Mouse (Mus musculus) MEL-GATA-1-ER (cell line): Measurements from ENCODE around the gene Krtap31-1.
"Not testable (repeated sequence)": the region's sequence is repeated elsewhere in the genome, so short reads cannot be mapped to it uniquely, and the experiment has no call there.

Experiments
- DNase-seq: peaks from one replicate; pipeline ENCODE4 v3.0.0-alpha.2; 2012; ENCODE audit warnings: low read depth; ENCODE audit errors: extremely low read depth

Krtap31-1 gene

DNA sequence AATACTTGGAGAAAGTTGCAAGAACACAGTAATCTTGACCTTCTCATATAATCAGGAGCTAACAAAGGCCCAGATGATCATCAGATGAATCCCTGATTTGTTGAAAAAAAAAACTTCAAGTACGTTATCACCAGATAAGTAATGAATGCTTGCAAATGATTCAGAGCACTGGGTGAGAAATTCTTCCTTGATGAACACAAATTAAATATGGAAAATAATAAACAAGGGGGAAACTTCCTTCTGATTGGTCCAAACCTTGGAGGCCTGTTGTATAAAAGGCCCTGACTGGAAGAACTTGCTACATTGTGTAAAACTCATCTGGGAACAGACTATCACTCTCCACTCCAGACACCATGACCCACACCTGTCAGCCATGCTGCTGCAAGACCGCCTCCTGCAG, at the start of gene Krtap31-1:
Krtap31-1 (plus strand) TSS at position 301 of the 400 bp plus-strand sequence.
- DNase-seq, result no peak

GRCm38 (mm10) chr11:99858761-99859160, 49.0 kb upstream of the Krtap31-1 start:
- DNase-seq, result no peak

DNA sequence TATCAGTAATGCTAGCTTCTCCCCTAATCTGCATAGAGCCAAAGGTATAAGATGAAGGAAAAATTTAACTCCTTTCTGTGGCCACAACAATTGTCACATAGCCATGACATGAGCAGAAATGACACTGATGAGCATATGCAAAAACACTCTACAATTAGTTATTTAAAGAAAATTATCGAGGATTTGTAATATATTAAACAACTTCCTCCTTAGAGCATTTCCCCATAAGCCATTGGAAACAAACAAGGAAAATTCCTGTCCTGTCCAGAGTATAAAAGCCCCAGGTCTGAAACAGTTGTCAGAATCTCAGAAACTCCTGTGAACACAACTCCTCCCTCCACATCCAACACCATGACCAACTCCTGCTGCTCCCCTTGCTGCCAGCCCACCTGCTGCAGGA, 43.5 kb upstream of the Krtap31-1 start, which contains the start of gene Gm11559:
Gm11559 (plus strand) TSS at position 301 of the 400 bp plus-strand sequence.
- not testable (repeated sequence) for DNase-seq

DNA sequence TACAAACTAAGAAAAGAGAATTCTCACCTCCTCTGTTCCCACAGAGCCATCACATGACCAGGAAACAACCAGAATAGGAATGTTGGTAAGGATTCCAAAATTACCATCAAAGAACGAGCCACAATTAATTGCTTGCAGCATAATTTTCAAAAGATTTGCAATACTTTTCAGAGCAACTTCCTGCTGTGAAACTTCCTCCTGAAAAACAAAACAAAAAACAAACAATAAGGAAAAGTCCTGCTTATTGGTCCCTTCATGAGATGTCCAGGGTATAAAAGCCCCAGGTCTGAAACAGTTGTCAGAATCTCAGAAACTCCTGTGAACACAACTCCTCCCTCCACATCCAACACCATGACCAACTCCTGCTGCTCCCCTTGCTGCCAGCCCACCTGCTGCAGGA, 34.6 kb upstream of the Krtap31-1 start, which contains the start of gene Krtap9-1:
Krtap9-1 (plus strand) TSS at position 301 of the 400 bp plus-strand sequence.
- not testable (repeated sequence) for DNase-seq

DNA sequence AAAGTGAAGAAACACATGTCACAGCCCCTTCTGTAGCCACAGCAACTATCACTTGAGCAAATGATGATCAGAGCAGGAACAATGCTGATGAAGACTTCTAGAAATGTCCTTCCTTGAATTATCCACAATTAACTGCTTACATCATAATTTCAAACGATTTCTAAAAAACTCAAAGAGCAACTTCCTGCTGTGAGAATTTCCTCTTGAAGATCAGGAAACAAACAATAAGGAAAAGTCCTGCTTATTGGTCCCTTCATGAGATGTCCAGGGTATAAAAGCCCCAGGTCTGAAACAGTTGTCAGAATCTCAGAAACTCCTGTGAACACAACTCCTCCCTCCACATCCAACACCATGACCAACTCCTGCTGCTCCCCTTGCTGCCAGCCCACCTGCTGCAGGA, 28.8 kb upstream of the Krtap31-1 start, which contains the start of gene Gm11567:
Gm11567 (plus strand) TSS at position 301 of the 400 bp plus-strand sequence.
- DNase-seq, result not testable (repeated sequence)

DNA sequence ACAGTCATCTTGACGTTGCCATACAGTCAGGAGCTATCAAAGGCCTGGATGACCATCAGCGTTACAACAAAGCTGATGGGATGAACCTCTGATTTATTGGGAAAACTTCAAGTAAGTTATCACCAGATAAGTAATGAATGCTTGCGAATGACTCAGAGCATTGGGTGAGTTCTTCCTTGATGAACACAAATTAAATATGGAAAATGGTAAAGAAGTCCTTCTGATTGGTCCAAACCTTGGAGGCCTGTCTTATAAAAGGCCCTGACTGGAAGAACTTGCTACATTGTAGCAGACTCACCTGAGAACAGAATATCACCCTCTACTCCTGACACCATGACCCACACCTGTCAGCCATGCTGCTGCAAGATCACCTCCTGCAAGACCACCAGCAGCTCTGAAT, 6.7 kb downstream of the Krtap31-1 start, which contains the start of gene Gm11565:
Gm11565 (plus strand) TSS at position 301 of the 400 bp plus-strand sequence.
- DNase-seq, result no peak

DNA sequence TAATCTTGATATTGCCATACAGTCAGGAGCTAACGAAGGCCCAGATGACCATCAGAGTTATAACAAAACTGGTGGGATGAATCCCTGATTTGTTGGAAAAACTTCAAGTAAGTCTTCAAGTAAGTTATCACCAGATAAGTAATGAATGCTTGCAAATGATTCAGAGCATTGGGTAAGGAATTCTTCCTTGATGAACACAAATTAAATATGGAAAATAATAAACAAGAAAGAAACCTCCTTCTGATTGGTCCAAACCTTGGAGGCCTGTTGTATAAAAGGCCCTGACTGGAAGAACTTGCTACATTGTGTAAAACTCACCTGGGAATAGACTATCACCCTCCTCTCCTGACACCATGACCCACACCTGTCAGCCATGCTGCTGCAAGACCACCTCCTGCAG, 28.3 kb downstream of the Krtap31-1 start, which contains the start of gene Krtap31-2:
Krtap31-2 (plus strand) TSS at position 301 of the 400 bp plus-strand sequence.
- no peak for DNase-seq

GRCm38 (mm10) chr11:99937751-99938264, 30.1 kb downstream of the Krtap31-1 start:
- no peak for DNase-seq

GRCm38 (mm10) chr11:99948175-99948574, 40.5 kb downstream of the Krtap31-1 start, which contains the start of gene Krtap9-5:
TSS of gene Krtap9-5 (plus strand) at chr11:99948475.
- no peak for DNase-seq
